Comparison of ENCODE assay signal across 11 mouse cellular contexts in the genomic region with DNA sequence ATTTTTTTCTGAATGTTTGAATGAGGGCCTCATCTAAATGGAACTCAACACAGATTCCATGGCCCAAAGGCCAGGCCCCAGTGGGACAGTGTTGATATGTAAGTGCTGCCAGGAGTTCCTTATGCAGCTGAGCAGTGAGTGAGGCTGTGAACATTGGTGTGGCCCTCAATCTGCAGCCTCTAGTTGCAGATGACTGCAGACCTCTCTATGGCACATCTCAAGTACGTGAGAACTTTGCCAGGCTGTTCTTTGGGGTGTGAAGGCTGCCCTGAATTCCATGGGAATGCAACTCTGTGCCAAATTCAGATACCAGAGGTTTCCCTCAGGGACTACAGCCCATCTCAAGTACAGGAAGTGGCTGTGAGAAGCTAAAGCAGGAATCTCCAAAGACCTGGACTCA.
DNase-seq lines count a peak whose midpoint lies in the region; ATAC-seq and TF ChIP-seq lines count a peak whose summit lies in the region.
"Had no signal": no experiment of that assay in that cellular context is flagged by ENCODE, and none has a peak within 500 bp of the region (broad histone marks: within the 10 kb centered on the region; RNA-seq: fewer than 3 reads in every experiment).

No protein-coding gene starts in this region.

- DNase-seq in Muller cell, postnatal 12 days (ENCODE audit: inconsistent ontology term), result peak; percentile 82
- DNase-seq in gastrocnemius, adult 18-20 months (ENCODE audit: low spot score), result peak; percentile 44
- peak; percentile 60 for DNase-seq in heart, postnatal 0 days (ENCODE audit: low spot score)
- DNase-seq in forebrain, embryonic 11.5 days (ENCODE audit: low spot score), result no peak
- DNase-seq in left cerebral cortex, postnatal 25 days (ENCODE audit: low spot score in 2 of 2), result no peak
- DNase-seq in forebrain, embryonic 14.5 days (ENCODE audit: low spot score), result no peak
- DNase-seq in testis, postnatal 14 days (ENCODE audit: low spot score), result no peak
- DNase-seq: adrenal gland, postnatal 14 days; cerebellum, postnatal 14 days; thymus, postnatal 25 days had no signal

- H3K36me3 ChIP-seq in heart, postnatal 0 days (replicated peaks; ENCODE audit: control insufficient read depth, insufficient read depth, low read length), result no peaks in the 10 kb centered on the region
- no peaks in the 10 kb centered on the region for H3K36me3 ChIP-seq in limb, embryonic 15.5 days
- no peaks in the 10 kb centered on the region for H3K36me3 ChIP-seq in forebrain, embryonic 11.5 days (ENCODE audit: control insufficient read depth, insufficient read depth, low read length)
- H3K36me3 ChIP-seq in forebrain, embryonic 14.5 days (ENCODE audit: control insufficient read depth, insufficient read depth, low read length), result no peaks in the 10 kb centered on the region

- no peak overlapping the region for H3K4me2 ChIP-seq in heart, postnatal 0 days (ENCODE audit: low read depth, low read length)
- no peak overlapping the region for H3K4me2 ChIP-seq in limb, embryonic 15.5 days
- H3K4me2 ChIP-seq in forebrain, embryonic 11.5 days (ENCODE audit: low read depth, low read length, severe bottlenecking), result no peak overlapping the region
- H3K4me2 ChIP-seq in forebrain, embryonic 14.5 days (ENCODE audit: low read length), result no peak overlapping the region

- peaks cover 17% of the 10 kb centered on the region for H3K4me1 ChIP-seq in heart, postnatal 0 days (ENCODE audit: control insufficient read depth, insufficient read depth)
- H3K4me1 ChIP-seq in limb, embryonic 15.5 days, result peaks cover 16% of the 10 kb centered on the region; the same call in 1 of the 2 replicates
- H3K4me1 ChIP-seq in forebrain, embryonic 11.5 days (replicated peaks; ENCODE audit: control insufficient read depth, insufficient read depth, low read length), result no peaks in the 10 kb centered on the region
- no peaks in the 10 kb centered on the region for H3K4me1 ChIP-seq in forebrain, embryonic 14.5 days (ENCODE audit: control insufficient read depth, insufficient read depth, low read length)

- H3K4me3 ChIP-seq in heart, postnatal 0 days (ENCODE audit: low read depth, low read length), result no peak overlapping the region
- H3K4me3 ChIP-seq in limb, embryonic 15.5 days, result no peak overlapping the region
- no peak overlapping the region for H3K4me3 ChIP-seq in forebrain, embryonic 11.5 days (ENCODE audit: low read depth, low read length)
- no peak overlapping the region for H3K4me3 ChIP-seq in forebrain, embryonic 14.5 days (ENCODE audit: low read depth, low read length)

- intact Hi-C loops in left cerebral cortex, postnatal 25 days (cut with DNase I), result no loop called here

- H3K27ac ChIP-seq in heart, postnatal 0 days (ENCODE audit: low read depth), result peak overlapping the region; percentile 65
- H3K27ac ChIP-seq in limb, embryonic 15.5 days, result 0 out of 2 replicates have a peak overlapping the region, but pooled peaks have one; percentile 12
- H3K27ac ChIP-seq in forebrain, embryonic 11.5 days (ENCODE audit: low read depth, low read length), result no peak overlapping the region
- no peak overlapping the region for H3K27ac ChIP-seq in forebrain, embryonic 14.5 days (ENCODE audit: low read depth, low read length)

- 4% methylated on average over 1 of the region's 1 CpGs for WGBS in heart, postnatal 0 days
- WGBS in limb, embryonic 15.5 days, result 44% methylated on average over 1 of the region's 1 CpGs
- 81% methylated on average over 1 of the region's 1 CpGs for WGBS in forebrain, embryonic 11.5 days
- WGBS in forebrain, embryonic 14.5 days, result 86% methylated on average over 1 of the region's 1 CpGs

- no peak overlapping the region for H3K9ac ChIP-seq in heart, postnatal 0 days (replicated peaks; ENCODE audit: low read depth, low read length)
- no peak overlapping the region for H3K9ac ChIP-seq in limb, embryonic 15.5 days
- H3K9ac ChIP-seq in forebrain, embryonic 11.5 days (ENCODE audit: low read length), result no peak overlapping the region
- H3K9ac ChIP-seq in forebrain, embryonic 14.5 days (ENCODE audit: low read length), result no peak overlapping the region

- TF ChIP-seq CTCF in heart, postnatal 0 days (IDR thresholded peaks at IDR 0.05; ENCODE audit: low read depth), result no peak

- peak; percentile 82 for ATAC-seq in heart, postnatal 0 days (ENCODE audit: insufficient read depth, low read depth)
- ATAC-seq in limb, embryonic 15.5 days (ENCODE audit: insufficient number of reproducible peaks, low FRiP score, low TSS enrichment, low read depth), result no peak
- no peak for ATAC-seq in forebrain, embryonic 11.5 days (replicated peaks; ENCODE audit: low FRiP score)
- ATAC-seq in forebrain, embryonic 14.5 days, result no peak

- TF ChIP-seq EP300 in heart, postnatal 0 days (IDR thresholded peaks at IDR 0.05; ENCODE audit: low read depth), result no peak

- H3K27me3 ChIP-seq in heart, postnatal 0 days (ENCODE audit: control insufficient read depth, insufficient read depth, low read length), result no peaks in the 10 kb centered on the region
- H3K27me3 ChIP-seq in limb, embryonic 15.5 days, result no peaks in the 10 kb centered on the region
- no peaks in the 10 kb centered on the region for H3K27me3 ChIP-seq in forebrain, embryonic 11.5 days (ENCODE audit: control insufficient read depth, insufficient read depth, low read length)
- H3K27me3 ChIP-seq in forebrain, embryonic 14.5 days (replicated peaks; ENCODE audit: control insufficient read depth, insufficient read depth, low read length), result no peaks in the 10 kb centered on the region

- no peaks in the 10 kb centered on the region for H3K9me3 ChIP-seq in heart, postnatal 0 days (replicated peaks; ENCODE audit: control insufficient read depth, low read length)
- no peaks in the 10 kb centered on the region for H3K9me3 ChIP-seq in limb, embryonic 15.5 days
- no peaks in the 10 kb centered on the region for H3K9me3 ChIP-seq in forebrain, embryonic 11.5 days (ENCODE audit: control insufficient read depth, low read length)
- no peaks in the 10 kb centered on the region for H3K9me3 ChIP-seq in forebrain, embryonic 14.5 days (replicated peaks; ENCODE audit: control insufficient read depth, low read length)

Comparison
In these comparisons a context has a peak if more than half of its experiments do, and no peak if none do; other contexts are left out.
1. DNase-seq: peak in Muller cell, postnatal 12 days (single experiment), gastrocnemius, adult 18-20 months (single experiment) and heart, postnatal 0 days (single experiment); none in forebrain, embryonic 11.5 days (single experiment), left cerebral cortex, postnatal 25 days (0 of 2), forebrain, embryonic 14.5 days (single experiment) and testis, postnatal 14 days (single experiment).
2. H3K27ac ChIP-seq: peak in heart, postnatal 0 days (single experiment) and limb, embryonic 15.5 days (single experiment); none in forebrain, embryonic 11.5 days (single experiment) and forebrain, embryonic 14.5 days (single experiment).